Mouse (Mus musculus): ENCODE measurements around the gene Fam163a. TPM values are rescaled to one million over a fixed set of nuclear protein-coding genes. Genes with fewer than 3 reads are reported as not detected.

Gene Fam163a
- polyA plus RNA-seq, 1 experiment: not detected

GRCm38 (mm10) chr1:156066133-156066532, 138.7 kb downstream of the Fam163a start:
- no peak for TF ChIP-seq GATA1 (IDR thresholded peaks at IDR 0.05; ENCODE audit: low read length)

GRCm38 (mm10) chr1:156062193-156062592, 142.6 kb downstream of the Fam163a start:
- TF ChIP-seq GATA1 (IDR thresholded peaks at IDR 0.05; ENCODE audit: low read length): no peak

GRCm38 (mm10) chr1:156058207-156058606, 146.6 kb downstream of the Fam163a start:
- no peak for TF ChIP-seq GATA1 (IDR thresholded peaks at IDR 0.05; ENCODE audit: low read length)

GRCm38 (mm10) chr1:156046688-156047087, 158.1 kb downstream of the Fam163a start:
- TF ChIP-seq GATA1 (IDR thresholded peaks at IDR 0.05; ENCODE audit: low read length): no peak

GRCm38 (mm10) chr1:156044211-156044611, 160.6 kb downstream of the Fam163a start:
- TF ChIP-seq GATA1 (IDR thresholded peaks at IDR 0.05; ENCODE audit: low read length): no peak

- no peak for TF ChIP-seq GATA1 (IDR thresholded peaks at IDR 0.05; ENCODE audit: low read length)
These were observed 161.8 kb downstream of the Fam163a start for GRCm38 (mm10) chr1:156043027-156043426.

- no peak for TF ChIP-seq GATA1 (IDR thresholded peaks at IDR 0.05; ENCODE audit: low read length)
These were observed 162.3 kb downstream of the Fam163a start for GRCm38 (mm10) chr1:156042481-156042880.

GRCm38 (mm10) chr1:156041451-156042241, 163.2 kb downstream of the Fam163a start:
- peak; percentile 9 for TF ChIP-seq GATA1 (IDR thresholded peaks at IDR 0.05; ENCODE audit: low read length)

GRCm38 (mm10) chr1:156040731-156041401, 164.0 kb downstream of the Fam163a start:
- no peak for TF ChIP-seq GATA1 (IDR thresholded peaks at IDR 0.05; ENCODE audit: low read length)

- no peak for TF ChIP-seq GATA1 (IDR thresholded peaks at IDR 0.05; ENCODE audit: low read length)
These were observed 167.7 kb downstream of the Fam163a start for GRCm38 (mm10) chr1:156037144-156037583.

GRCm38 (mm10) chr1:156035930-156036737, 168.7 kb downstream of the Fam163a start, which contains the start of gene Tor1aip1:
TSS of gene Tor1aip1 (minus strand) at chr1:156036480.
- TF ChIP-seq GATA1 (IDR thresholded peaks at IDR 0.05; ENCODE audit: low read length): no peak

- no peak for TF ChIP-seq GATA1 (IDR thresholded peaks at IDR 0.05; ENCODE audit: low read length)
These were observed 169.4 kb downstream of the Fam163a start, which contains the start of gene Tor1aip2 for GRCm38 (mm10) chr1:156035269-156035929. TSS of gene Tor1aip2 (plus strand) at chr1:156035403.

GRCm38 (mm10) chr1:156034661-156035060, 170.2 kb downstream of the Fam163a start:
- no peak for TF ChIP-seq GATA1 (IDR thresholded peaks at IDR 0.05; ENCODE audit: low read length)

- no peak for TF ChIP-seq GATA1 (IDR thresholded peaks at IDR 0.05; ENCODE audit: low read length)
These were observed 170.9 kb downstream of the Fam163a start for GRCm38 (mm10) chr1:156033921-156034320.

- no peak for TF ChIP-seq GATA1 (IDR thresholded peaks at IDR 0.05; ENCODE audit: low read length)
These were observed 176.4 kb downstream of the Fam163a start for GRCm38 (mm10) chr1:156028340-156028975.
